Mouse (Mus musculus) C3H10T1/2 (cell line): ENCODE data around the gene Clec9a. TPM values are rescaled to one million over a fixed set of nuclear protein-coding genes. Genes with fewer than 3 reads are reported as not detected.

Source experiments
- polyA plus RNA-seq, 2 experiments: library from polyadenylated mRNA; unstranded; fragments of >200 nt; fragmentation: generic; extraction: Trizol; gene quantifications; one replicate each; pipeline ENCODE4 v1.2.1; 2012; ENCODE audit warnings: missing spikeins in 2 of 2

The Clec9a gene
- not detected for polyA plus RNA-seq

GRCm38 (mm10) chr6:129408562-129408961 is at the start of gene Clec9a:
Gene Clec9a (plus strand): TSS chr6:129408862.

GRCm38 (mm10) chr6:129385774-129386173 is 22.9 kb upstream of the Clec9a start, which contains the start of gene Clec12b:
Gene Clec12b (minus strand): TSS chr6:129385874.

GRCm38 (mm10) chr6:129396997-129397396 is 11.7 kb upstream of the Clec9a start, which contains the start of gene Clec1b:
Gene Clec1b (plus strand): TSS chr6:129397297.

GRCm38 (mm10) chr6:129451411-129452039 is 42.9 kb downstream of the Clec9a start, which contains the start of gene Clec1a:
Gene Clec1a (minus strand): TSS chr6:129452000.

Other genes starting within 250 kb of the Clec9a start
- 10 to 100 TPM in 1 of 2 experiments, 1 to 10 TPM in 1; 3.4 to 75.5 TPM for gene Clec2d, start 228.2 kb upstream of the Clec9a start, polyA plus RNA-seq
- not detected for gene Cd69, start 133.4 kb upstream of the Clec9a start, polyA plus RNA-seq
- not detected for gene 4922502D21Rik, start 77.1 kb upstream of the Clec9a start, polyA plus RNA-seq
- gene Clec12a, start 66.2 kb upstream of the Clec9a start, polyA plus RNA-seq = not detected
- not detected for gene Clec12b, start 23.0 kb upstream of the Clec9a start, polyA plus RNA-seq
- not detected for gene Clec1b, start 11.6 kb upstream of the Clec9a start, polyA plus RNA-seq
- gene Clec1a, start 43.1 kb downstream of the Clec9a start, polyA plus RNA-seq = under 1 TPM in 1 of 2 experiments, not detected in 1; 0.02 TPM
- gene Olr1, start 98.3 kb downstream of the Clec9a start, polyA plus RNA-seq = not detected
- gene Tmem52b, start 103.7 kb downstream of the Clec9a start, polyA plus RNA-seq = not detected
- gene Gabarapl1, start 124.3 kb downstream of the Clec9a start, polyA plus RNA-seq = 100 to 1,000 TPM in 1 of 2 experiments, 10 to 100 TPM in 1; 28.5 to 108 TPM
- gene Klre1, start 169.0 kb downstream of the Clec9a start, polyA plus RNA-seq = not detected
- not detected for gene Klrd1, start 182.9 kb downstream of the Clec9a start, polyA plus RNA-seq
- not detected for gene Klrk1, start 215.0 kb downstream of the Clec9a start, polyA plus RNA-seq
- gene Klrc3, start 234.5 kb downstream of the Clec9a start, polyA plus RNA-seq = not detected